Mouse (Mus musculus): Measurements from ENCODE around the gene Oxct1. TPM values are rescaled to one million over a fixed set of nuclear protein-coding genes. Genes with fewer than 3 reads are reported as not detected.
A peak's percentile ranks its signal among the peaks of the same experiment; 100 is the strongest.

The Oxct1 gene
- polyA plus RNA-seq, 2 experiments: 75.4 to 255 TPM

- H3K9ac ChIP-seq (ENCODE audit: low read depth, low read length, severe bottlenecking): no peak overlapping the region
- H3K4me1 ChIP-seq (ENCODE audit: control insufficient read depth, insufficient read depth, low read length): no peaks in the 10 kb centered on the region
- H3K27me3 ChIP-seq (ENCODE audit: control insufficient read depth, insufficient read depth, low read length): no peaks in the 10 kb centered on the region
- no peak overlapping the region for H3K27ac ChIP-seq (replicated peaks; ENCODE audit: low read depth, low read length)
- WGBS: 92% methylated on average over 2 of the region's 2 CpGs
- H3K4me2 ChIP-seq (replicated peaks; ENCODE audit: low read depth, low read length, severe bottlenecking): no peak overlapping the region
- DNase-seq (ENCODE audit: low spot score) (no peak), ATAC-seq (ENCODE audit: low FRiP score, low read depth) (no peak)
- H3K36me3 ChIP-seq (ENCODE audit: control insufficient read depth, insufficient read depth, low read length): peaks cover 57% of the 10 kb centered on the region
- no peak overlapping the region for H3K4me3 ChIP-seq (replicated peaks; ENCODE audit: low read length)
- no peak for TF ChIP-seq POLR2A (IDR thresholded peaks at IDR 0.05; ENCODE audit: borderline replicate concordance, extremely low read depth, insufficient read depth, insufficient read length)
- H3K9me3 ChIP-seq (ENCODE audit: control insufficient read depth, low read length): no peaks in the 10 kb centered on the region
These were observed 41.3 kb upstream of the Oxct1 start for GRCm38 (mm10) chr15:3984876-3985275.

DNA sequence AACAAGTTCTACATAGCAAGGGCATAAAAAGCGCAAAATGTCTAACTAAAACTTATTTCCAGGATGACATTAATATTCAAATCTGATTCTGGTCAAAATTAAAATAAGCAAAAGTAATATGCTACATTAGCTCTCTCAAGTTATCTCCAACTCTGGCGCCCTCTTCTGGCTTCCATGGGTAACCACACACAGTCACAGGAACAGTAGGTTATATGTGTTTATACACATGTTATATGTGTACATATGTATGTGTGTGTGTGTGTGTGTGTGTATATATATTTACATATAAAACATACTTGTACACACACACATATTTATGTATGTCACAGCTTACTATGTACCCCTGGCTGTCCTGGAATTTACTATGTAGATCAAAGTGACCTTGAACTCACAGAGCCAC lies 38.2 kb upstream of the Oxct1 start:
- no peak for DNase-seq (ENCODE audit: low spot score)
- no peaks in the 10 kb centered on the region for H3K9me3 ChIP-seq (ENCODE audit: control insufficient read depth, low read length)
- H3K4me2 ChIP-seq (replicated peaks; ENCODE audit: low read depth, low read length, severe bottlenecking): no peak overlapping the region
- H3K9ac ChIP-seq (ENCODE audit: low read depth, low read length, severe bottlenecking): no peak overlapping the region
- H3K4me1 ChIP-seq (ENCODE audit: control insufficient read depth, insufficient read depth, low read length): no peaks in the 10 kb centered on the region
- no peak for TF ChIP-seq POLR2A (IDR thresholded peaks at IDR 0.05; ENCODE audit: borderline replicate concordance, extremely low read depth, insufficient read depth, insufficient read length)
- no peak overlapping the region for H3K27ac ChIP-seq (replicated peaks; ENCODE audit: low read depth, low read length)
- H3K36me3 ChIP-seq (ENCODE audit: control insufficient read depth, insufficient read depth, low read length): peaks cover 76% of the 10 kb centered on the region
- 67% methylated on average over 2 of the region's 2 CpGs for WGBS
- H3K4me3 ChIP-seq (replicated peaks; ENCODE audit: low read length): no peak overlapping the region
- H3K27me3 ChIP-seq (ENCODE audit: control insufficient read depth, insufficient read depth, low read length): no peaks in the 10 kb centered on the region
- no peak for ATAC-seq (ENCODE audit: low FRiP score, low read depth)

GRCm38 (mm10) chr15:3994852-3995447 lies 31.2 kb upstream of the Oxct1 start:
- H3K27ac ChIP-seq (replicated peaks; ENCODE audit: low read depth, low read length): peak overlapping the region; percentile 94
- H3K4me3 ChIP-seq (replicated peaks; ENCODE audit: low read length): peak overlapping the region; percentile 86
- no peaks in the 10 kb centered on the region for H3K27me3 ChIP-seq (ENCODE audit: control insufficient read depth, insufficient read depth, low read length)
- H3K4me1 ChIP-seq (ENCODE audit: control insufficient read depth, insufficient read depth, low read length): peaks cover 7% of the 10 kb centered on the region; the same call in 1 of the 2 replicates
- no peak for DNase-seq (ENCODE audit: low spot score)
- no peak for ATAC-seq (ENCODE audit: low FRiP score, low read depth)
- no peaks in the 10 kb centered on the region for H3K9me3 ChIP-seq (ENCODE audit: control insufficient read depth, low read length)
- WGBS: 28% methylated on average over 14 of the region's 14 CpGs
- TF ChIP-seq POLR2A (IDR thresholded peaks at IDR 0.05; ENCODE audit: borderline replicate concordance, extremely low read depth, insufficient read depth, insufficient read length): no peak
- peak overlapping the region; percentile 50 for H3K4me2 ChIP-seq (replicated peaks; ENCODE audit: low read depth, low read length, severe bottlenecking)
- H3K36me3 ChIP-seq (ENCODE audit: control insufficient read depth, insufficient read depth, low read length): peaks cover 21% of the 10 kb centered on the region
- peak overlapping the region; percentile 89 for H3K9ac ChIP-seq (ENCODE audit: low read depth, low read length, severe bottlenecking)

- peak; percentile 98 for TF ChIP-seq POLR2A (IDR thresholded peaks at IDR 0.05; ENCODE audit: borderline replicate concordance, extremely low read depth, insufficient read depth, insufficient read length)
- peak within 1 kb of the TSS; percentile 86 for H3K4me3 ChIP-seq (replicated peaks; ENCODE audit: low read length)
- peak; percentile 98 for ATAC-seq (ENCODE audit: low FRiP score, low read depth)
- H3K9ac ChIP-seq (ENCODE audit: low read depth, low read length, severe bottlenecking): peak within 1 kb of the TSS; percentile 89
- peak within 1 kb of the TSS; percentile 94 for H3K27ac ChIP-seq (replicated peaks; ENCODE audit: low read depth, low read length)
- no peaks in the 10 kb centered on the region for H3K27me3 ChIP-seq (ENCODE audit: control insufficient read depth, insufficient read depth, low read length)
- WGBS: under 1% methylated on average over 53 of the region's 61 CpGs
- DNase-seq (ENCODE audit: low spot score): peak; percentile 98
- peak within 1 kb of the TSS; percentile 68 for H3K4me2 ChIP-seq (replicated peaks; ENCODE audit: low read depth, low read length, severe bottlenecking)
- no peaks in the 10 kb centered on the region for H3K9me3 ChIP-seq (ENCODE audit: control insufficient read depth, low read length)
- H3K4me1 ChIP-seq (ENCODE audit: control insufficient read depth, insufficient read depth, low read length): peaks cover 7% of the 10 kb centered on the region; the same call in 1 of the 2 replicates
- H3K36me3 ChIP-seq (ENCODE audit: control insufficient read depth, insufficient read depth, low read length): peaks cover 15% of the 10 kb centered on the region
These were observed 30.5 kb upstream of the Oxct1 start, which contains the start of gene AW549877 for GRCm38 (mm10) chr15:3995448-3996266. AW549877 (minus strand) TSS chr15:3995744.

DNA sequence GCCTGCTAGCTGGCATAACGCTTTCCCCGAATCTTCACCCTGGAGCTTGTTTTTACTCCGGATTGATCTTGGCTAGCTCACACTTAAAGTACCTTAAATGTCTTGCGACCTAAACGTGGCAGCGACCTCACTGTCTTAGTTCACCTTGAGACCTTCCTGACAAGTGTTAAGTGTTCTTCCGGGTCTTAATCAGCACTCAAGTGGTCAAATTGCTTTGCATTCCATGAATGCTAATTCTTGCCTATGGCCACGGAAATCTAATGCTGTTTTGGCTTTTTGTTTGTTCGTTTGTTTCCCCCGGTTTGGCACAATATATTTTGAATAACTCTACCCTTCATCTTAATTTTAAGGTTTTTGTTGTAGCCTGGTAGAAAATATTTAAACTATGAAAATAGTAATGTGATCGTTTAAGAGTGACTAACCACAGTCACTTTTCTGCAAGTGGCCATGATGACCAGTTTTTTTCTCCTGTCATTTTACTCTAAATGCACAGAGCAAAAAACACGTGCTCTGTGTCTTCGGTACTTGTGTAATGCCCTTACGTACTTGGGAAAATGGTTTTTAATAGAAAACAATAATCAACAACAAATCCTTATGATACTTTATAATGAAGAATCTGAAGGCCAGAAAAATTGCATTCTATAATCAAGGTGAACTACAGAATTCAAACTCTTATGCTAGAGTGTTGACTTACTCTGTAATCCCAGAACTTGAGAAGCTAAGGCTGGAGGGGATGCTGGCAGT lies 29.7 kb upstream of the Oxct1 start:
- H3K4me1 ChIP-seq (ENCODE audit: control insufficient read depth, insufficient read depth, low read length): peaks cover 7% of the 10 kb centered on the region; the same call in 1 of the 2 replicates
- H3K27ac ChIP-seq (replicated peaks; ENCODE audit: low read depth, low read length): peak overlapping the region; percentile 83
- H3K27me3 ChIP-seq (ENCODE audit: control insufficient read depth, insufficient read depth, low read length): no peaks in the 10 kb centered on the region
- ATAC-seq (ENCODE audit: low FRiP score, low read depth): no peak
- DNase-seq (ENCODE audit: low spot score): no peak
- H3K9ac ChIP-seq (ENCODE audit: low read depth, low read length, severe bottlenecking): peak overlapping the region; percentile 69
- 19% methylated on average over 14 of the region's 14 CpGs for WGBS
- H3K36me3 ChIP-seq (ENCODE audit: control insufficient read depth, insufficient read depth, low read length): peaks cover 7% of the 10 kb centered on the region
- H3K4me2 ChIP-seq (replicated peaks; ENCODE audit: low read depth, low read length, severe bottlenecking): peak overlapping the region; percentile 68
- no peaks in the 10 kb centered on the region for H3K9me3 ChIP-seq (ENCODE audit: control insufficient read depth, low read length)
- no peak for TF ChIP-seq POLR2A (IDR thresholded peaks at IDR 0.05; ENCODE audit: borderline replicate concordance, extremely low read depth, insufficient read depth, insufficient read length)
- H3K4me3 ChIP-seq (replicated peaks; ENCODE audit: low read length): peak overlapping the region; percentile 86
